Mouse (Mus musculus) G1E (cell line): ENCODE results near the gene Fez1.

Experiments
- CTCF ChIP-seq: IDR thresholded peaks from 2 replicates; pipeline ENCODE4 v1.5.1; 2012; ENCODE audit warnings: low read depth, low read length, inconsistent platforms, mixed read lengths
- GATA1 ChIP-seq: IDR thresholded peaks from 2 replicates; pipeline ENCODE4 v1.6.1; 2012; ENCODE audit warnings: borderline replicate concordance, low read length, inconsistent platforms, mixed read lengths
- POLR2AphosphoS5 ChIP-seq: IDR thresholded peaks from 2 replicates; pipeline ENCODE4 v1.6.1; 2012; ENCODE audit warnings: low read depth, low read length, inconsistent platforms; ENCODE audit not compliant: insufficient replicate concordance

DNA sequence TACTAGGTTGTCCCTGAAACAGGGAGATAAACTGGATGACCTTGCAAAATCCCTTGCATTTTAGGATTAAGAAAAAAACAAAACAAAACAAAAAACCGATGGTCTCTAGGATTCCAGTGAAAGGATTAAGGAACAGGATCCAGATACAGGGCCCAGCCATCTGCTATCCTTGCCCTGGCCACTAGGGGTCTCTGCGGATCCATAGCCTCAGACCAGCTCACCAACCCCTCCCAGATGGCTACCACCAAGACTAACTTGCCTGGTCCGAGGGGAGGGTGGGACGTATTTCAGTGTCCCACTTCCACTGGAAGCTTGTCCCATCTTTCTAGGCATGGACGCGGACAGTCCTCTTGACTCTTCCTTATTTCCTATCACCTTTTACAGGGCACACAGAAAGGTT, 94.7 kb downstream of the Fez1 start:
- TF ChIP-seq CTCF (peak; percentile 91), GATA1 (no peak), POLR2AphosphoS5 (no peak)
